Comparison of ENCODE assay signal across 8 mouse cellular contexts in the genomic region with DNA sequence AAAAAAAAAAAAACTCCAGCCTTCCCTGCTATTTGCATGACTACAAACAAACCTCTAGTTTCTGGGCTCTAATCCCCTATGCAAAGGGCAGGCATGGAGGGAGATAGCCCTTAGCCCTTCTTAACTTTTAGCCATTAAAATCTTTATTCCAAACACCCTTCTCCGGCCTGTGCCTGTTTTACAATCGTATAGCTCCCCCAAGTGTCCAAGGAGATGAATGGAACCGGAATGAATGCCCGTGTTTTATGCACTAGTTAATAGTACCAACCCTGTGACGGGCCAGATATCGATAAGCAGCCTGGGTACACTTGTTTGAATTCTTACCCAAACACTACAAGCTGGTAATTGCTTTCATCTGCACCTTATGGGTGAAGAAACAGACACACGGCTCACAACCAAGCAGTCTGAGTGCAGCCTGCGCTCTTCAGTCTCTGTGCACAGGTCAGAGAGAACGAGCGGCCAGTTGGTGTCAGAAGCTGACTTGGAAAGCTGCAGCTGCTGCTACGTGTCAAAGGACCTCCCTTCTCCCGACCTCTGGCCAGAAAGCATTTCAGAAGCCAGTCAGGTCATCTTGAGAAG.
DNase-seq lines count a peak whose midpoint lies in the region; ATAC-seq and TF ChIP-seq lines count a peak whose summit lies in the region.

No protein-coding gene starts in this region.

- peak; percentile 19; the same call in 1 of the 2 replicates for ATAC-seq in embryonic facial prominence, embryonic 15.5 days (ENCODE audit: insufficient number of reproducible peaks, low FRiP score, low TSS enrichment, low read depth)
- ATAC-seq in hindbrain, embryonic 13.5 days (ENCODE audit: low FRiP score) = peak; percentile 54; the same call in 1 of the 2 replicates
- peak; percentile 50 for ATAC-seq in midbrain, embryonic 13.5 days
- no peak for ATAC-seq in megakaryocyte, adult 5-6 weeks (ENCODE audit: poor library complexity, severe bottlenecking)

- H3K4me1 ChIP-seq in embryonic facial prominence, embryonic 15.5 days = no peaks in the 10 kb centered on the region
- H3K4me1 ChIP-seq in hindbrain, embryonic 13.5 days (replicated peaks) = no peaks in the 10 kb centered on the region
- 0 out of 2 replicates have a peak, but pooled peaks cover 2% of the 10 kb centered on the region for H3K4me1 ChIP-seq in midbrain, embryonic 13.5 days (replicated peaks)

- 30% methylated on average over 12 of the region's 12 CpGs for WGBS in embryonic facial prominence, embryonic 15.5 days
- 44% methylated on average over 12 of the region's 12 CpGs for WGBS in hindbrain, embryonic 13.5 days
- WGBS in midbrain, embryonic 13.5 days = 37% methylated on average over 12 of the region's 12 CpGs

- H3K27me3 ChIP-seq in embryonic facial prominence, embryonic 15.5 days = no peaks in the 10 kb centered on the region
- no peaks in the 10 kb centered on the region for H3K27me3 ChIP-seq in hindbrain, embryonic 13.5 days
- no peaks in the 10 kb centered on the region for H3K27me3 ChIP-seq in midbrain, embryonic 13.5 days

- peak; percentile 21 for DNase-seq in adrenal gland, adult 2 months
- no peak for DNase-seq in adrenal gland, postnatal 4 days (ENCODE audit: low spot score in 2 of 2)
- DNase-seq in MN1 (ENCODE audit: low spot score) = peak; percentile 18
- peak; percentile 31 to 32 for DNase-seq in left cerebral cortex, adult 2 months (ENCODE audit: extremely low spot score in 1 of 2, low spot score in 2 of 2)

- H3K36me3 ChIP-seq in embryonic facial prominence, embryonic 15.5 days = no peaks in the 10 kb centered on the region
- H3K36me3 ChIP-seq in hindbrain, embryonic 13.5 days = no peaks in the 10 kb centered on the region
- H3K36me3 ChIP-seq in midbrain, embryonic 13.5 days = no peaks in the 10 kb centered on the region

- no peak overlapping the region for H3K4me3 ChIP-seq in embryonic facial prominence, embryonic 15.5 days (replicated peaks)
- no peak overlapping the region for H3K4me3 ChIP-seq in hindbrain, embryonic 13.5 days
- H3K4me3 ChIP-seq in left cerebral cortex, adult 2 months = no peak overlapping the region
- H3K4me3 ChIP-seq in midbrain, embryonic 13.5 days (replicated peaks) = no peak overlapping the region

- no peaks in the 10 kb centered on the region for H3K9me3 ChIP-seq in embryonic facial prominence, embryonic 15.5 days (replicated peaks)
- no peaks in the 10 kb centered on the region for H3K9me3 ChIP-seq in hindbrain, embryonic 13.5 days
- no peaks in the 10 kb centered on the region for H3K9me3 ChIP-seq in midbrain, embryonic 13.5 days

- intact Hi-C loops in left cerebral cortex, adult 2 months (cut with DNase I) = loop anchor here (1.0 to 10.0 kb wide), 3 partner anchors 410 to 664 kb away; partner anchors contain the start of gene Myocd

- H3K27ac ChIP-seq in embryonic facial prominence, embryonic 15.5 days (replicated peaks) = no peak overlapping the region
- no peak overlapping the region for H3K27ac ChIP-seq in hindbrain, embryonic 13.5 days
- no peak overlapping the region for H3K27ac ChIP-seq in left cerebral cortex, adult 2 months
- no peak overlapping the region for H3K27ac ChIP-seq in midbrain, embryonic 13.5 days

- no peak overlapping the region for H3K9ac ChIP-seq in embryonic facial prominence, embryonic 15.5 days
- H3K9ac ChIP-seq in hindbrain, embryonic 13.5 days = 0 out of 2 replicates have a peak overlapping the region, but pooled peaks have one; percentile 39
- 0 out of 2 replicates have a peak overlapping the region, but pooled peaks have one; percentile 10 for H3K9ac ChIP-seq in midbrain, embryonic 13.5 days (replicated peaks)

- peak; percentile 75 for TF ChIP-seq CTCF in left cerebral cortex, adult 2 months (IDR thresholded peaks at IDR 0.05)

- H3K4me2 ChIP-seq in embryonic facial prominence, embryonic 15.5 days (replicated peaks) = no peak overlapping the region
- H3K4me2 ChIP-seq in hindbrain, embryonic 13.5 days = no peak overlapping the region
- peak overlapping the region; percentile 28 for H3K4me2 ChIP-seq in midbrain, embryonic 13.5 days (replicated peaks)

Comparison
In these comparisons a context has a peak if more than half of its experiments do, and no peak if none do; other contexts are left out.
1. DNase-seq: peak in adrenal gland, adult 2 months (single experiment), MN1 (single experiment) and left cerebral cortex, adult 2 months (2 of 2); none in adrenal gland, postnatal 4 days (0 of 2).